Mouse (Mus musculus): ENCODE results near the gene Cdh6.

The Cdh6 gene

DNA sequence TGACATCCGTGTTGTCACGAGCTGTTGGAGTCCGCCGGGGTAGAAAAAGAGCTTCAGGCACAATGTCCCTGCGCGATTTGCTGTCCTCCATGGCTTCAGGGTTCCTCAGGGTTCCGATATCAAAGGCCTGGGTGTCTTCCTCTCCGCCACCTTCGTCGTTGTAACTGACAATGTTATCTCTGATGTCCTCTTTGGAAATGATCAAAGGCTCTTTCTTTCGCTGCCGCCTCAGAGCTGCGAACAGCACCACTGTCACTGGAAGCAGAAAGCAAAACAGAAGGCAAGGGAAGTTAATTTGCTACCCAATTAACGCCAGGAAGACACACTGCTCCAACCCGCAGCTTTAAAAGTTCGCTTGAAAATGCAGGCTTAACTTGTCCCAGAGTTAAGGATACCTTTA, 139.0 kb downstream of the Cdh6 start:
- TF ChIP-seq GATA4 (IDR thresholded peaks at IDR 0.05; ENCODE audit: insufficient replicate concordance, low read length): no peak

DNA sequence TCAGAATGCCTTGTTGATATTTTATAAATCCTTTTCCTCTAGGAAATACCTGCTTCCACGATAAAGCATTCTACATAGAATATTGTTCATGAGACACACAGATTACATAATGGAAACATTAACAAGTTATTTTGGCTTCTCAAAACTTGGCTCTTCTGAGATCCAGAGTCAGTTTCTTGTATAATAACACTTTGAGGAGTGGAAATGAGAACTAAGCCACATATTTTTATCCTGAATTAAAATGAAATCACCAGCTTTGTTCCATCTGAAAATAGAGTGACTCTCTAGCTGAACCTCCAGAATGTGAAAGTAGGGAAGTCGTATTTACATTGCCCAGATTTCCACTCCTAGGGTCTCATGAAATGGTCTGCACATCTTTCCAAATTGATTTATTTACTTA, 142.8 kb downstream of the Cdh6 start:
- TF ChIP-seq GATA4 (IDR thresholded peaks at IDR 0.05; ENCODE audit: insufficient replicate concordance, low read length): no peak

DNA sequence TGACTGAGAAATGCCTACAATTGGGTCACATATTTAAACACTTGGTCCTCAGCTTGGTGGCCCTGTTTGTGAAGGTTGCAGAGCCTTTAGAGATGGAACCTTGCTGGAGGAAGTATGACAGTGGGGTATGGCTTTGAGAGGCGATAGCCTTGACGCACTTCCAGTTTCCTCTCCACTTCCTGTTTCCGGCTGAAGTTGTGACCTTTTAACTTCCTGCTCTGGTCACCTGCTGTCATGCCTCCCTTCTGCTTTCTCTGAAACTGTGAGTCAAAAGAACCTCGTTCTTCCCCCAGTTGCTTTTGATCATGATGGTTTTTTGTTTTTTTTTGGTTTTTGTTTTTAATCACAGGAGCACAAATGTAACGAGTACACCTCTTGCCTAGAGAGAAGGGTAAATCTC, 146.0 kb downstream of the Cdh6 start:
- TF ChIP-seq GATA4 (IDR thresholded peaks at IDR 0.05; ENCODE audit: insufficient replicate concordance, low read length): no peak

DNA sequence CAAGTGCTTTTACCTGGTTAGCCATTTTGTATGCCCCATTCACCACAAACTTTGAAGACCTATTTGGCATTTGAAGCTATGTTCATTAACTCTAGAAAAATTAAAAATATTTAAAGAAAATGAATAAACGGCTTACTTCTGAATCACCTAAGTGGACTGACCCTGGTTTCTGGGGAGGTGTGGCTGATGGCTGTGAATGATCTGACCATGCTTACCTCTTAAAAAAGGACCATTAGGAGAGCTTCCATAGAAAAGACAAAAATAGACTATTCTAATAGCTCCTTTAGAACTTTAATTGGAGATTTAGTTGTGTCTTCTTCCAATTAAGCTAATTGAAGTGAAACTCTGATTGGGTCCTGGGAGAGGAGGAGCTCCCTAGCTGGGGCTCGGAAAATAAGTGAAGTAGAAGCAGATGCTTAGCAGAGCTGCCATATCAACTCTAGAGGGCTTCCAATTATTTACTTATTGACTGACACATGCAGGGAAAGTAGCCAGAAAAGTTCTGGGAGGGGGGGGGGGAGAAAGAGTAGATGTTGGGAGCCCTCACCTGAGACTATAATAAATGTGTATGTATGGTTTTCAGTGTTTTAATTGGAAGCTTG, 156.6 kb downstream of the Cdh6 start:
- no peak for TF ChIP-seq GATA4 (IDR thresholded peaks at IDR 0.05; ENCODE audit: insufficient replicate concordance, low read length)

DNA sequence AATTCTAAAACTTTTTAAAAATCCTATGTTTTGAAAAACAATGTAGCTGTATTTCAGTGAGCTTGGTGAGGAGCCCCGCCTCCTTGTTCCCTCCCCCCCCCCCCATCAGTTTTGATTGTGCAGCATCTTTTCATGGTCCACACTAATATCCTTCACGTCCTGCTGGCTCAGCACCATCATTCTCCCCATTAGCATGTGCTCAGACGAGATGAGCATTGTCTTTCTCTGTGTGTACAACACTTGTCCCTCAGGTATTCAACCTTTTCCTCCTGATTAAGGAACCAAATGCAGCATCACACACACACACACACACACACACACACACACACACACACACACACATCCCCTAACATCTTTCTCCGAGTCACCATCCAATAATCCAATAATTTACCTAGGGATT, 164.7 kb downstream of the Cdh6 start:
- TF ChIP-seq GATA4 (IDR thresholded peaks at IDR 0.05; ENCODE audit: insufficient replicate concordance, low read length): no peak

DNA sequence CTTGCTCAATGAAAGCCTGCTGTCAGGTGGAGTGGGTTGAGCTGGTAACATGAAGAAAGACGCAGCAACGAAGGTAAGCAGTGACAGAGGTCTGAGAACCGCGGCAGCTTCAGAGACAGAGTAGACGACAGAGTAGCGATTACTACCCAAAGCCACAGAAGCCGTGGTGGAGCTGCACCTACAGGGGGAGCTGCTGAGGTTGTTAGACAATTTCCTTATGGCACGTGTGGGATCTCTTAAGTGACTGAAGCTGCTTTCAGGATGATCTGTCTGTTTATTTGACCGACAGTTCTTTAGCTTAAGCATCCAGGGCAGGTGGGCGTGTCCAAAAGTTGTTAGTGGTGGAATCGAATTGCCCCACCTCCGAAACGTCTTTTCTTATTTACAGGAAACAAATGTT, 167.5 kb downstream of the Cdh6 start:
- no peak for TF ChIP-seq GATA4 (IDR thresholded peaks at IDR 0.05; ENCODE audit: insufficient replicate concordance, low read length)

DNA sequence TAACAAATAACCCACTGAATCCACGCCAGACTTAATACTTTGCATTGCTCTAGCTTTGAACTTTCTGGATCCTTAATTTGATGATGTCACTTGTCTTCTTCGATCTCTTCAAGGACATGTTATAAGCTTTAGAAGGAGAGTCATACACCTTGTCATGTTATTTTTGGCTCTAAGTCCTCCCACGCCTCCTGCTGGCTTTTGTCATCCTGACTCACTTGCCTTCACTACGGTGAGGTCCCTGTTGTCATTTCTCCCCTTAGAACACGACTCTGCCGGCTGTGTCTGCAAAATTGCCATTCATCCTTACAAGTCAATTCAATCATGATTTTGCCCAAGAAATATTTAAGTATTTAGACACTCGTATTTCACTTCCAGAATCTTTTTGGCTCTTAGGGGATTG, 171.9 kb downstream of the Cdh6 start:
- no peak for TF ChIP-seq GATA4 (IDR thresholded peaks at IDR 0.05; ENCODE audit: insufficient replicate concordance, low read length)

DNA sequence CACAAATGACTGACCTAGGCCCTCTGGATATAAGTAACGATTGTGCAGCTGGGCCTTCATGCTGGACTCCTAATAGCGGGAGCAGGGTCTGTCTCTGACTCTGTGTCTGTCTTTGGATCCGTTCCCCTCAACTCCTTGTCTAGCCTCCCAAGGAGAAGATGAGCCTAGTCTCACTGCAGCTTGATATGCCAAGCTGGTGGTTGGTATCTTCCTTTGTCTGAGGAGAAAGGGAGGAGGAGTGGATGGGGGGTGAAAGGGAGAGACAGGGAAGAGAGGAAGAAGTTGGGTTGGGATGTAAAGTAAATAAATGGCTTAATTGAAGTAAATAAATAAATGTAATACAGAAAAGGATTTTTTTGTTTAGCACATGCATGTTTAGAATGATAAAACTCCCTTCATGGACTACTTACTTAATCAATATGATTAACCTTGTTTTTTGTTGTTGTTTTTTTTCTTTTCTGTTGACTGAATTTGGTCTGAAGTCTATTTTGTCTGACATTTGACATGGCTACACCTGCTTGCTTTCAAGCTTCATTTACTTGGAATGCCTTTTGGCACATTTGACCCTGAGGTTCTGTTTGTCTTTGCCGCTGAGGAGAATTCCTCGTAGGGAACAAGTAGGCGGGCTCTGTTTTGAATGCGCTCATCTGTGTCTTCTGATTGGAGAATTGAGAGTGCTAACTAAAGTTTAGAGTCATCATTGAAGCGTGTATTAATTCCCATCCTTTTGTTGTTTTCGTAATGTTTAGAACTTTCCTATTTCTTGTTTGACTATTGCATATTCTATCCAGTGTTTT, 178.7 kb downstream of the Cdh6 start:
- no peak for TF ChIP-seq GATA4 (IDR thresholded peaks at IDR 0.05; ENCODE audit: insufficient replicate concordance, low read length)
